Mouse (Mus musculus) liver, embryonic 16.5 days (tissue): ENCODE results near the gene Gm47791. TPM values are rescaled to one million over a fixed set of nuclear protein-coding genes. Genes with fewer than 3 reads are reported as not detected.

ENCODE experiments used
- ATAC-seq: fragments of 200-750 bp; cut with Nextera tagmentation; 2 replicates; pipeline ENCODE4 v1.8.0; 2017; ENCODE audit warnings: low read depth, mild to moderate bottlenecking, moderate number of reproducible peaks, moderate library complexity
- H3K27ac ChIP-seq: fragments of 300-500 bp; sonication (generic); 2 replicates; pipeline ENCODE4 v1.5.1; 2014; ENCODE audit warnings: mild to moderate bottlenecking, low read length
- H3K27me3 ChIP-seq: fragments of 300-500 bp; sonication (generic); 2 replicates; pipeline ENCODE4 v1.6.1; 2014; ENCODE audit warnings: low read depth, low read length, mixed read lengths; ENCODE audit not compliant: control insufficient read depth, insufficient read depth
- H3K36me3 ChIP-seq: fragments of 300-500 bp; sonication (generic); 2 replicates; pipeline ENCODE4 v1.6.1; 2014; ENCODE audit warnings: mild to moderate bottlenecking; ENCODE audit not compliant: control insufficient read depth, insufficient read depth
- H3K4me1 ChIP-seq: fragments of 300-500 bp; sonication (generic); 2 replicates; pipeline ENCODE4 v1.6.1; 2014; ENCODE audit warnings: low read depth, low read length, mixed read lengths; ENCODE audit not compliant: control insufficient read depth
- H3K4me2 ChIP-seq: fragments of 300-500 bp; sonication (generic); 2 replicates; pipeline ENCODE4 v1.6.1; 2014; ENCODE audit warnings: low read depth, low read length, mixed read lengths
- H3K4me3 ChIP-seq: fragments of 300-500 bp; sonication (generic); 2 replicates; pipeline ENCODE4 v1.5.1; 2014; ENCODE audit warnings: low read depth, mild to moderate bottlenecking, low read length
- H3K9ac ChIP-seq: fragments of 300-500 bp; sonication (generic); 2 replicates; pipeline ENCODE4 v1.6.1; 2014; ENCODE audit warnings: low read depth, low read length
- H3K9me3 ChIP-seq: fragments of 300-500 bp; sonication (generic); replicated peaks from 2 replicates; pipeline ENCODE4 v1.6.1; 2016; ENCODE audit warnings: low read length; ENCODE audit not compliant: control insufficient read depth
- WGBS: fragments of 180-500 bp; shearing (Covaris S2); extraction: QIAGEN DNeasy Blood & Tissue Kit; methylation state at CpG from one replicate; pipeline ENCODE4 v1.1.7; 2014; ENCODE audit not compliant: insufficient replicate concordance; 5-methylcytosine and 5-hydroxymethylcytosine counted together
- polyA plus RNA-seq: library from polyadenylated mRNA; unstranded; fragments of >200 nt; fragmentation: Nextera tagmentation; extraction: Ambion mirVana; gene quantifications from 2 replicates; pipeline ENCODE4 v1.2.1, GENCODE M21; 2015

Gm47791 gene
- polyA plus RNA-seq, 1 experiment from 2014 or later, result not detected

- 65% methylated on average over 3 of the region's 3 CpGs for WGBS
- Histone ChIP-seq H3K9me3 (no peaks in the 10 kb centered on the region), H3K27ac (no peak overlapping the region), H3K36me3 (no peaks in the 10 kb centered on the region), H3K9ac (no peak overlapping the region), H3K4me2 (no peak overlapping the region), H3K4me3 (no peak overlapping the region), H3K4me1 (peaks cover 14% of the 10 kb centered on the region), H3K27me3 (no peaks in the 10 kb centered on the region)
- no peak for ATAC-seq
Measured at GRCm38 (mm10) chr1:82793110-82793509, 22.1 kb upstream of the Gm47791 start.

- H3K9me3 ChIP-seq, result no peaks in the 10 kb centered on the region
- H3K4me1 ChIP-seq, result peaks cover 13% of the 10 kb centered on the region
- H3K27me3 ChIP-seq, result no peaks in the 10 kb centered on the region
- no peaks in the 10 kb centered on the region for H3K36me3 ChIP-seq
- WGBS, result 67% methylated on average over 6 of the region's 6 CpGs
- ATAC-seq, result peak; percentile 56; the same call in 1 of the 2 replicates
- H3K27ac ChIP-seq, result no peak overlapping the region
- H3K9ac ChIP-seq, result no peak overlapping the region
- no peak overlapping the region for H3K4me2 ChIP-seq
- no peak overlapping the region for H3K4me3 ChIP-seq
Measured at GRCm38 (mm10) chr1:82792238-82792637, 21.2 kb upstream of the Gm47791 start.

DNA sequence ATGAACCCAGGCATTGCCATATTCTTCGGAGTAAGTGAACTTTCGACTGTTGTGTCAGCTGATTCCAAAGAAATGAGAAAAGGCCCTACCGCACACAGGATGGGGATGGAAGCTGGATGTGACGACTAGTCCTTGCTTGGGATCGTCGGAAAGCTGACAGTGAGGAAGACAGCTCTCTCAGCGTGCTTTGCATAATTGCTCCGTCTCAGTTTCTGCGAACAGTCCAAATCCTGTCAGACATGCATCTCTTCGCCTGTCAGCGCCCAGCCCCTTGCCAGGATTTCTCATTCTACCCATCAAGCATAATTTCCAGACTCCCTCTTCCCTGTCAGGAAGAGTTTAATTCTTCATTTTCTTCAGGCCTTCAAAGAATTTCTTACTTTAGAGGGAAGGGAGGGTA, 20.1 kb upstream of the Gm47791 start:
- Histone ChIP-seq H3K27ac (no peak overlapping the region), H3K9me3 (no peaks in the 10 kb centered on the region), H3K4me3 (no peak overlapping the region), H3K9ac (no peak overlapping the region), H3K27me3 (no peaks in the 10 kb centered on the region), H3K36me3 (no peaks in the 10 kb centered on the region), H3K4me1 (peaks cover 12% of the 10 kb centered on the region), H3K4me2 (no peak overlapping the region)
- no peak for ATAC-seq
- 79% methylated on average over 11 of the region's 11 CpGs for WGBS

- no peak for ATAC-seq
- Histone ChIP-seq H3K9me3 (no peaks in the 10 kb centered on the region), H3K27ac (no peak overlapping the region), H3K4me2 (no peak overlapping the region), H3K36me3 (no peaks in the 10 kb centered on the region), H3K27me3 (no peaks in the 10 kb centered on the region), H3K4me3 (no peak overlapping the region), H3K4me1 (peaks cover 9% of the 10 kb centered on the region), H3K9ac (no peak overlapping the region)
- 48% methylated on average over 7 of the region's 7 CpGs for WGBS
Measured at GRCm38 (mm10) chr1:82788070-82788469, 17.0 kb upstream of the Gm47791 start.

DNA sequence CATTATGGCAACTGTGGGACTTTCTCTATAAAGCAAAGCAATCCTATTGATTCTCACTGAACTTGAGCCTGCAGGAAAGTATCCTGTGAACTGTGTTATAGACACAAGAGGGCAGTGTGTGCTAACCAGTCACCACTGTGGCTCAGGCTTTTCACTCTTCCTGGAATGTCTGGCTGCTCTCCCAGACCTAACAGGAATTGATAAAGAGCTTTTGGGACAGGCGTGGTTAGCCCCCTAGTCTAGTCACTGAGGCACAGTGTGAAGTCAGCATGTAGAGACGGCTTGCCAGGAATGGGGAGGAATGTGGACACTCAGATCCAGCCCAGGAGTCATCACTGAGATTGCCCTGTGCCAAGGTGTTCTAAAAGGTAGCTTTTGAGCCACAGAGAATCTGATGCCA, 16.4 kb upstream of the Gm47791 start:
- H3K4me1 ChIP-seq, result peaks cover 9% of the 10 kb centered on the region
- no peak overlapping the region for H3K9ac ChIP-seq
- ATAC-seq, result peak; percentile 61
- no peaks in the 10 kb centered on the region for H3K36me3 ChIP-seq
- H3K4me2 ChIP-seq, result no peak overlapping the region
- WGBS, result 2% methylated on average over 2 of the region's 2 CpGs
- no peaks in the 10 kb centered on the region for H3K9me3 ChIP-seq
- H3K27ac ChIP-seq, result no peak overlapping the region
- H3K27me3 ChIP-seq, result no peaks in the 10 kb centered on the region
- no peak overlapping the region for H3K4me3 ChIP-seq

DNA sequence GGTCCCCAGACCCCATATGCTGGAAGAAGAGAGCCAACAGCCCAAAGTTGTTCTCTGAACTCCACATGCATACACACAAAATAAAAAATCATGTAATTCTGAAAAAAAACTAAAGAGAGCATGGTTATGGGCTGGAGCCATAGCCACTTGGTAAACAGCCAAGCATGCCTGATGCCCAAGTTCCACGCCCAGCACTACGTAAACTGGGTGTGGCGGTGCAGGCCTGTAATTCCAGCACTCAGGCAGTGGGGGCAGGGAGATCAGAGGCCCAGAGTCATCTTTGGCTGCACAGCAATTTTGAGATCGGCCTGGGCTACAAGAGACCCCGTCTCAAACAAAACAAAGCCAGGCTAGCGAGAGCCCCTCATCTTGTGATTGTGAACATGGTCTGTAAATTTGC, 14.5 kb upstream of the Gm47791 start:
- Histone ChIP-seq H3K36me3 (no peaks in the 10 kb centered on the region), H3K9me3 (no peaks in the 10 kb centered on the region), H3K27me3 (no peaks in the 10 kb centered on the region), H3K9ac (no peak overlapping the region), H3K27ac (no peak overlapping the region), H3K4me2 (no peak overlapping the region), H3K4me3 (no peak overlapping the region), H3K4me1 (peaks cover 4% of the 10 kb centered on the region; the same call in 1 of the 2 replicates)
- 57% methylated on average over 6 of the region's 6 CpGs for WGBS
- ATAC-seq, result peak; percentile 65; the same call in 1 of the 2 replicates

GRCm38 (mm10) chr1:82783559-82783958, 12.5 kb upstream of the Gm47791 start:
- Histone ChIP-seq H3K4me1 (peaks cover 4% of the 10 kb centered on the region; the same call in 1 of the 2 replicates), H3K36me3 (no peaks in the 10 kb centered on the region), H3K4me3 (no peak overlapping the region), H3K27me3 (no peaks in the 10 kb centered on the region), H3K9ac (no peak overlapping the region), H3K27ac (no peak overlapping the region), H3K4me2 (no peak overlapping the region), H3K9me3 (no peaks in the 10 kb centered on the region)
- WGBS, result 51% methylated on average over 3 of the region's 3 CpGs
- no peak for ATAC-seq

DNA sequence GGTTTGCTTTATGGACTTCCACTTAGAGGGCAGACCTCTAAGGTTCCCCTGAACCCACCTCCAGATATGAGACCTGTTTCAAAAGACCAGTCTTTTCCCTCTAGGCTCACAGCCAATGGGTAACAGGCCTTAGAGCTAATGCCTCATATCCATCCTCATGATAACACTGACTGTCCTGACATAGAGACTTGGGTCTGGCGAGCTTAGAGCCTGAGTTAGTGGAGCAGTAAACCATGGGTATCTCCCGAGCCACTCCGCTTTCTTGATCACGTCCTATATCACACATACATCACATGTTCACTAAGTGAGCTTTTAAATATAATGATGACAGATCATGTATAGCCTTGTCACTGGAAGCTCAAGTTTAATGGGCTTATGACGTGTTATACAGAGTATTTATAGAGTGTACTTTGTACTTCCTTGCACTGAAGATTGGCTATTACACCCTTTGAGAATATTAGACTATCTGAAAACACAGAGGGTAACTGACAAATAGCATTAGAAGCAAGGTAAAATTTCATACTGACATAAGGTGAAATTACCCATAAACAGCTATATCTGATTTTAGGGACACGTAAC, 8.4 kb upstream of the Gm47791 start:
- Histone ChIP-seq H3K4me2 (no peak overlapping the region), H3K36me3 (no peaks in the 10 kb centered on the region), H3K9me3 (no peaks in the 10 kb centered on the region), H3K27me3 (no peaks in the 10 kb centered on the region), H3K9ac (no peak overlapping the region), H3K4me3 (no peak overlapping the region), H3K4me1 (no peaks in the 10 kb centered on the region), H3K27ac (no peak overlapping the region)
- ATAC-seq, result no peak
- WGBS, result 67% methylated on average over 6 of the region's 6 CpGs

GRCm38 (mm10) chr1:82775293-82775692, 4.2 kb upstream of the Gm47791 start:
- WGBS, result 76% methylated on average over 4 of the region's 4 CpGs
- Histone ChIP-seq H3K36me3 (no peaks in the 10 kb centered on the region), H3K27me3 (no peaks in the 10 kb centered on the region), H3K9ac (no peak overlapping the region), H3K27ac (no peak overlapping the region), H3K4me3 (no peak overlapping the region), H3K9me3 (no peaks in the 10 kb centered on the region), H3K4me1 (no peaks in the 10 kb centered on the region), H3K4me2 (no peak overlapping the region)
- no peak for ATAC-seq
